Mouse (Mus musculus) small intestine, adult 2 months (tissue): Measurements from ENCODE around the gene Nfkbiz. TPM values are rescaled to one million over a fixed set of nuclear protein-coding genes. Genes with fewer than 3 reads are reported as not detected.

ENCODE experiments used
- H3K27ac ChIP-seq: fragments of 200-500 bp; 2 replicates; pipeline ENCODE4 v1.5.1; 2012; ENCODE audit warnings: low read depth, low read length, control low read depth, inconsistent platforms; ENCODE audit not compliant: insufficient read depth
- H3K27me3 ChIP-seq: fragments of 200-500 bp; 2 replicates; pipeline ENCODE4 v1.6.1; 2012; ENCODE audit warnings: mild to moderate bottlenecking, moderate library complexity, low read length, inconsistent platforms; ENCODE audit not compliant: control insufficient read depth, insufficient read depth
- H3K36me3 ChIP-seq: fragments of 200-500 bp; 2 replicates; pipeline ENCODE4 v1.6.1; 2012; ENCODE audit warnings: mild to moderate bottlenecking, low read length, control low read depth, inconsistent platforms; ENCODE audit not compliant: control insufficient read depth, insufficient read depth
- H3K4me1 ChIP-seq: fragments of 200-500 bp; 2 replicates; pipeline ENCODE4 v1.6.1; 2012; ENCODE audit warnings: low read length, inconsistent platforms, mixed read lengths; ENCODE audit not compliant: control insufficient read depth, insufficient read depth, insufficient read length
- H3K4me3 ChIP-seq: fragments of 200-500 bp; 2 replicates; pipeline ENCODE4 v1.5.1; 2012; ENCODE audit warnings: low read depth, mild to moderate bottlenecking, control low read depth, inconsistent platforms, low read length, moderate library complexity
- CTCF ChIP-seq: fragments of 200-500 bp; IDR thresholded peaks from 2 replicates; pipeline ENCODE4 v1.5.1; 2012; ENCODE audit warnings: low read depth, mild to moderate bottlenecking, control low read depth, inconsistent platforms, low read length, moderate library complexity, mixed read lengths; ENCODE audit not compliant: insufficient replicate concordance, insufficient read length; ENCODE audit errors: extremely low read depth
- POLR2A ChIP-seq: fragments of 200-500 bp; IDR thresholded peaks from 2 replicates; pipeline ENCODE4 v1.6.1; 2012; ENCODE audit warnings: low read depth, mild to moderate bottlenecking, control low read depth, inconsistent platforms, low read length, moderate library complexity
- WGBS: fragments of 180-500 bp; shearing (Covaris S2); methylation state at CpG from one replicate; pipeline ENCODE4 v1.1.7; 2018; 5-methylcytosine and 5-hydroxymethylcytosine counted together
- polyA plus RNA-seq: library from polyadenylated mRNA; depleted of rRNA; stranded (reverse); fragments of >200 nt; gene quantifications from 2 replicates; pipeline ENCODE4 v1.2.3, GENCODE M21; 2012

Nfkbiz gene
- polyA plus RNA-seq, 1 experiment = 38.6 TPM

- no peak for TF ChIP-seq CTCF
- Histone ChIP-seq H3K27ac (no peak overlapping the region), H3K4me1 (peaks cover 8% of the 10 kb centered on the region; the same call in 1 of the 2 replicates), H3K27me3 (no peaks in the 10 kb centered on the region), H3K4me3 (no peak overlapping the region), H3K36me3 (no peaks in the 10 kb centered on the region)
- WGBS = 31% methylated on average over 8 of the region's 8 CpGs
Measured at GRCm38 (mm10) chr16:55832617-55833016, 6.1 kb downstream of the Nfkbiz start.

- H3K27ac ChIP-seq = no peak overlapping the region
- WGBS = 51% methylated on average over 6 of the region's 6 CpGs
- no peak for TF ChIP-seq POLR2A
- no peak for TF ChIP-seq CTCF
- H3K27me3 ChIP-seq = no peaks in the 10 kb centered on the region
- no peaks in the 10 kb centered on the region for H3K36me3 ChIP-seq
- H3K4me3 ChIP-seq = no peak overlapping the region
- H3K4me1 ChIP-seq = peaks cover 8% of the 10 kb centered on the region; the same call in 1 of the 2 replicates
Measured at GRCm38 (mm10) chr16:55832040-55832439, 6.7 kb downstream of the Nfkbiz start.

GRCm38 (mm10) chr16:55831451-55831850 lies 7.2 kb downstream of the Nfkbiz start:
- no peaks in the 10 kb centered on the region for H3K36me3 ChIP-seq
- H3K4me3 ChIP-seq = no peak overlapping the region
- 28% methylated on average over 1 of the region's 1 CpGs for WGBS
- no peak for TF ChIP-seq POLR2A
- TF ChIP-seq CTCF = no peak
- no peaks in the 10 kb centered on the region for H3K27me3 ChIP-seq
- H3K27ac ChIP-seq = no peak overlapping the region
- peaks cover 6% of the 10 kb centered on the region; the same call in 1 of the 2 replicates for H3K4me1 ChIP-seq

GRCm38 (mm10) chr16:55823398-55824155 lies 15.1 kb downstream of the Nfkbiz start:
- WGBS = 33% methylated on average over 11 of the region's 11 CpGs
- H3K27ac ChIP-seq = peak overlapping the region; percentile 65
- no peak for TF ChIP-seq POLR2A
- TF ChIP-seq CTCF = no peak
- no peak overlapping the region for H3K4me3 ChIP-seq
- H3K36me3 ChIP-seq = peaks cover 6% of the 10 kb centered on the region
- peaks cover 6% of the 10 kb centered on the region; the same call in 1 of the 2 replicates for H3K4me1 ChIP-seq
- no peaks in the 10 kb centered on the region for H3K27me3 ChIP-seq

- Histone ChIP-seq H3K36me3 (peaks cover 13% of the 10 kb centered on the region), H3K27me3 (no peaks in the 10 kb centered on the region), H3K27ac (peak overlapping the region; percentile 63), H3K4me3 (peak overlapping the region; percentile 14; the same call in 1 of the 2 replicates), H3K4me1 (peaks cover 6% of the 10 kb centered on the region; the same call in 1 of the 2 replicates)
- TF ChIP-seq CTCF = no peak
- WGBS = 19% methylated on average over 18 of the region's 18 CpGs
Measured at GRCm38 (mm10) chr16:55822741-55823397, 15.8 kb downstream of the Nfkbiz start.

GRCm38 (mm10) chr16:55821997-55822740 lies 16.5 kb downstream of the Nfkbiz start:
- peaks cover 17% of the 10 kb centered on the region for H3K36me3 ChIP-seq
- H3K4me1 ChIP-seq = peaks cover 9% of the 10 kb centered on the region
- no peaks in the 10 kb centered on the region for H3K27me3 ChIP-seq
- H3K4me3 ChIP-seq = peak overlapping the region; percentile 96
- peak; percentile 99 for TF ChIP-seq POLR2A
- no peak for TF ChIP-seq CTCF
- H3K27ac ChIP-seq = peak overlapping the region; percentile 89
- WGBS = under 1% methylated on average over 67 of the region's 67 CpGs

- Histone ChIP-seq H3K27ac (peak overlapping the region; percentile 89), H3K4me1 (peaks cover 9% of the 10 kb centered on the region), H3K27me3 (no peaks in the 10 kb centered on the region), H3K36me3 (peaks cover 21% of the 10 kb centered on the region), H3K4me3 (peak overlapping the region; percentile 96)
- TF ChIP-seq POLR2A = no peak
- no peak for TF ChIP-seq CTCF
- WGBS = under 1% methylated on average over 39 of the region's 40 CpGs
Measured at GRCm38 (mm10) chr16:55821571-55821981, 17.1 kb downstream of the Nfkbiz start.
